Mouse (Mus musculus) inflammation-experienced regulatory T-cells, adult 6 months (primary cell): ENCODE measurements around the gene Hipk4. TPM values are rescaled to one million over a fixed set of nuclear protein-coding genes. Genes with fewer than 3 reads are reported as not detected.
A peak's percentile ranks its signal among the peaks of the same experiment; 100 is the strongest.

Experiments used
- ATAC-seq: one replicate; pipeline ENCODE4 v1.8.0; 2017
- polyA plus RNA-seq, 3 experiments: library from polyadenylated mRNA; unstranded; fragments of 100-300 nt; shearing (Covaris generic); gene quantifications; one replicate each; pipeline ENCODE4 v1.2.1; 2017

Hipk4 gene
- polyA plus RNA-seq, 3 experiments from 2014 or later: 0.20 to 0.33 (median 0.23) TPM

DNA sequence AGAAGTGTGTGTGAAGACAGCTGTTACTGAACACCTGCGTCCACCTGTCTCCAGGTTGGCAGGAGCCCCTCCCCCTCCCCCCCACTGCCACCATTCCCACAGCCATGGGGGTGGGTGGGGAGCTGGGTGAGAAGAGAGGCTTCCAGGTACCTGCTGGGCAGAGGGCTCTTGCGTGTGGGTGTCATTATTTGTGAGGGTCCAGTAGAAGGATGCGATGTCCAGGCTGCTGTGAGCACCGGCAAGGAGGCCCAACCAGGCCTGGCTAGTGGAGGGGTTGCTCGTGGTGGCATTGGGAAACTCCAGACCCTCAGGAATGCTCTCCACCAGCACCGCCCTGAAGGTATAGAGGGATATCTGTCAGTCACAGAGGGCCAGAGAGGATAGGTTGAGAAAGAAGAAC is 17.9 kb downstream of the Hipk4 start:
- ATAC-seq: no peak

DNA sequence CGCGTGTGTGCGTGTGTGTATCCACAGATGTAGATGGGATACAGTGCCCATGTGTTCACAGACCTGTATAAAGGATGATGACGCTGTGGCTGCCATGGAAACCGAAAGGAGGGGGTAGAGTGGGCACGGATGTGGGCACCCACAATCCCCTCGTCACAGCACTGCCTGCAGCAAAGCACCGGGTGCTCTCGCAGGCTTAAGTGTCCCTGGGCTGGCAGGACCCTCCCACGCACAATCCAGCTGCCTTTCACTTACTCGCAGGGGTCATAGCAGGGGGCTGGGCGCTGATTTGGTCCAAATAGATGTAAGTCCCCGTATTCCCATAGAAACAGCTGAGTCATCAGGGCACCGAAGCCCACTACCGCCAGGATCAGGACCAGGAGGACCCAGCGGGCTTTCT is 18.4 kb downstream of the Hipk4 start:
- peak; percentile 84 for ATAC-seq

DNA sequence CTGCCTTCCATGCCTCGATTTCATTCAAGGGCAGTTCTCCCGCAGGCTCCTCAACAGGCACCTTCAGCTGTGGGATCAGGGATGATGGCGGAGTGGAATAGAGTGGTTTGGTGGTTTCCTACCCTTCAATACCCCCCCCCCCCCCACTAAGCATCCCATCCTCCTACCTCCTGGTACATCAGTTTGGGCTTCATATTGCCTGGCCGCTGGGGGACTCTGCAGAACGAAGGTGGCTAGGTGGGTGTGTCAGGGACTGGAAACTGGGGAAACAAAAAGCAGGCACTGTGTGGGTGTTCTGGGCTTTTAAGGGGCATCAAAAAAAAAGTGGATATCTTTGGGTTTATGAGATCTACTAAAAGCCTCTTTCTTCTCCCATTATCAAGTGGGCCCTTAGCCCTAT is 18.9 kb downstream of the Hipk4 start:
- ATAC-seq: no peak

GRCm38 (mm10) chr7:27542392-27543033 is 19.4 kb downstream of the Hipk4 start:
- ATAC-seq: peak; percentile 43

GRCm38 (mm10) chr7:27543065-27543464 is 20.0 kb downstream of the Hipk4 start:
- ATAC-seq: no peak

DNA sequence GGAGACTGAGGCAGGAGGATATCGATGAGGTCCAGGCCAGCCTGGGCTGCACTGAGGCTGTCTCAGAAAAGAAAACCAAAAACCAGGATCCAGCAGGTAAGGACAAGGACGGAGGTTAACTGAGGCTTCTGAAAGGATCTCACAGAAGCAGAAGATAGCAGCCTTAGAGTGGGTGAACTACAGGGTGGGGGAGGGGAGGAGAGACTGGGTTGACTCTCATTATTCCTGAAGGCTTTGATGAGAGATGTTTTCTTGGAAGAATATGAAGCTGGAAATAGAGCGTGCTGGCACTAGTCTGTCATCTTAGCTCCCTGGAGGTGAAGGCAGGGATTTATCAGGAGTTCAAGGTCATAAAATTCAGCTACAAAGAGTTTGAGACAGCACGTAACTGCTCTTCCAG is 20.8 kb downstream of the Hipk4 start:
- no peak for ATAC-seq

DNA sequence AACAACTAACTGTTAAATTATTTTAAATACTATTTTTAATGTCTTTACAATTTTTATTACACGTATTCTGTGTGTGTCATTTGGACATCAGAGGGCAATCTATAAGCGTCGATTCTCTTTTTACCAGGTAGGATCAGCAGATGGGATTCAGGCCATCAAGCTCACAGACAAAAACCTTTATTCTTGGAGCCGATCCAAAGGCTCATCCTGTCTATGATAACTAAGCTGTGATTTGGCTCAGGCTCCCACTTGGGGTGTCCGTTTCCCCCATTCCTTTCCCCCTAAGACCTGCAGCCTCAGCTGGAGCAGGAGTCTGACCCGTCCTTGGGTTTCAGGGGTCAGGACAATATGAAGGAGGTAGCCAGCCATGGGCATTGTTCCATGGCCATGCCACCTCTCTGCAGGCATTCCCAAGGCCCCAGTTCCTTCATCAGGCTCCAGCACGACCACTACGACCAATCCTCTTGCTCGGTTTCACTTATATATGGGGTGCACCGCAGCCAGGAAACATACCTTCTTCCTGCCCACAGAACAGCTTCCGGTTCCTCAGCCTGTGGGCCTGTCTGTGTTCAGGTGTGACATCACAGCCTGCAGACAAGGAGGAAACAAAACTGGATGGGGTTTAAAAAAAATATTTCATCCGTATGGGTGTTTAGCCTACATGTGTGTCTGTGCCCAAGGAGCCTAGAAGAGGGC is 21.8 kb downstream of the Hipk4 start:
- peak; percentile 82 for ATAC-seq

- no peak for ATAC-seq
Observed at GRCm38 (mm10) chr7:27549597-27549996, 26.5 kb downstream of the Hipk4 start.

- no peak for ATAC-seq
Observed at GRCm38 (mm10) chr7:27552070-27552469, 29.0 kb downstream of the Hipk4 start.

- ATAC-seq: peak; percentile 100
Observed at GRCm38 (mm10) chr7:27552931-27553513, 30.0 kb downstream of the Hipk4 start, which contains the start of the genes Pld3 and 2310022A10Rik. TSS of gene Pld3 (minus strand) at chr7:27553218. TSS of gene 2310022A10Rik (plus strand) at chr7:27553233.

- ATAC-seq: no peak
Observed at GRCm38 (mm10) chr7:27560291-27560887, 37.3 kb downstream of the Hipk4 start.

GRCm38 (mm10) chr7:27560978-27561377 is 37.9 kb downstream of the Hipk4 start:
- ATAC-seq: no peak

DNA sequence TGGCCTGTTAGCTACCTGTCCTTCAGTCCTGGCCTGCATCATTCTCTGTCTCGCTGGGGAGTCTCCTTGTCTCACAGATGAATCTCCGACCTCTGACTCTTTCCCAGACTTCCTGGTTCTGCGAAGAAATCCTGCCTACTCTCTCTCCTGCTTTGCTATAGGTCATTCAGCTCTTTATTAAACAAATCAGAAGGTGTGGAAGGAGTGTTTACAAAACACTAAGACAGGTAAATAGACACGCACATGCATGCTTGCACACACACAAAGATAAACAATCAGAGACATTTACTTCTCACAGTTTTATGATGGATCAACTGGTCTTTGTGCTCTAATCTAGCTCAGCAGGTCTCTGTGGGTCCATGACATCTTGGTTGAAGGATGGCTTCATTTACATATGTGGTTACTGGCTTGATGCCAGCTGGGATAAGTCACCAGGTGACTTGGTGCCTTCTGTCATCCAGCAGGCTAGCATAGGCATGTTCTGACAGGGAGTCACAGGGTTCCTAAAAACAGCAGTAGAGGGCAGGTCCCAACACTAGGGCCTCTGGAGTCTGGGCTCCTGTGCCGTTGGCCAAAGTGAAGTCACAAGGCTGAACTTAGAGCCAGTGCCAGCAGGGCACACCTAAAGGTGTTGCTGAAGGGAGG is 46.6 kb downstream of the Hipk4 start:
- ATAC-seq: no peak

DNA sequence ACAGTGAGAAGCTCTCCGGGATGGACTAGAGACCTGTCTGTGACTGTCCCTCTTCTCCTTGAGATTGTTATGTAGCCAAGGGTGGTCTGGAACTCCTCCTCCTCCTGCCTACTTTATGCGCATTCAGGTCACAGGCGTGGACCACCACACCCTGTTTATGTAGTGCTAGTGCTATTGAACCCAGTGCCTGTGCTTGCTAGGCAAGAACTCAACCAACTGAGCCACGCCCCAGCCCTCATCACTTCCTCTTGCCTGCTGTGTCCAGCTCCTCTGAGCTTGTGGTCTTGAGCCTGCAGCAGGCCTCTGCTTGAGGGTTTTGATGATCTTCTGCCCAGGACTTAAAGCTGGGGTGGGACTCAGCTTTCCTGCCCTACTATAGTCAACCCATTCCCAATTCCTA is 49.1 kb downstream of the Hipk4 start:
- no peak for ATAC-seq

- no peak for ATAC-seq
Observed at GRCm38 (mm10) chr7:27574124-27574880, 51.2 kb downstream of the Hipk4 start.

DNA sequence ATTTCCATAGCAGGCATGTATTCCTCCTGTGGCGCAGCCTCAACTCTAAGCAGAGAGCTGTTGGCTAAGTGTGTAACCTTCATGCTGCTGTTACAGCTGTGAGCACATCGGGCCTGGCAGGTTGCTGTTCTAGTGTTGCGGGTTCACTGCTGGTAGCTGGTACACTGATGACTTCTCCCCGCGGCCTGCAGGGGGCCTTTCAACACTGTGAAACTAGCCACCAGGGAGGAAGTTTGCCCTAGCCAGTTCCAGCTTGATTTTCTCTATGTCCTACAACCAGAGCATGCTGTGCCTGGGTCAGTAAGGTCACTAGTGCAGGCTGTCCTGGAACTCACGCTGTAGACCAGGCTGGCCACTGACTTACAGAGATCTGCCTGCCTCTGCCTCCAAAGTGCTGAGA is 53.8 kb downstream of the Hipk4 start:
- peak; percentile 61 for ATAC-seq

DNA sequence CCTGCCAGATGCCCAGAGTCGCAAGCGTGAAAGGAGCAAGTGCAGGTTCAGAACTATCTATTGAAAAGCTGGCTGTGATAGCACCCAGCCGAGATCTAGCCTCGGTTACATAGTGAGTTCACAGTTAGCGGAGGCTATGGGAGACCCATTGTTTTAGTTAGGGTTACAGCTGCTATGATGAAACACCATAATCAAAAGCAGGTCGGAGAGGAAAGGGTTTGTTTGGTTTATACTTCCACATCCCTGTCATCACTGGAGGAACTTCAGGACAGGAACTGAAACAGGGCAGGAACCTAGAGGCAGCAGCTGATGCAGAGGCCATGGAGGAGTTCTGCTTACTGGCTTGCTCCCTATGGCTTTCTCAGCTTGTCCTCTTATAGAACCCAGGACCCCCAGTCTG is 54.5 kb downstream of the Hipk4 start:
- ATAC-seq: no peak

- ATAC-seq: no peak
Observed at GRCm38 (mm10) chr7:27578465-27578864, 55.4 kb downstream of the Hipk4 start.

DNA sequence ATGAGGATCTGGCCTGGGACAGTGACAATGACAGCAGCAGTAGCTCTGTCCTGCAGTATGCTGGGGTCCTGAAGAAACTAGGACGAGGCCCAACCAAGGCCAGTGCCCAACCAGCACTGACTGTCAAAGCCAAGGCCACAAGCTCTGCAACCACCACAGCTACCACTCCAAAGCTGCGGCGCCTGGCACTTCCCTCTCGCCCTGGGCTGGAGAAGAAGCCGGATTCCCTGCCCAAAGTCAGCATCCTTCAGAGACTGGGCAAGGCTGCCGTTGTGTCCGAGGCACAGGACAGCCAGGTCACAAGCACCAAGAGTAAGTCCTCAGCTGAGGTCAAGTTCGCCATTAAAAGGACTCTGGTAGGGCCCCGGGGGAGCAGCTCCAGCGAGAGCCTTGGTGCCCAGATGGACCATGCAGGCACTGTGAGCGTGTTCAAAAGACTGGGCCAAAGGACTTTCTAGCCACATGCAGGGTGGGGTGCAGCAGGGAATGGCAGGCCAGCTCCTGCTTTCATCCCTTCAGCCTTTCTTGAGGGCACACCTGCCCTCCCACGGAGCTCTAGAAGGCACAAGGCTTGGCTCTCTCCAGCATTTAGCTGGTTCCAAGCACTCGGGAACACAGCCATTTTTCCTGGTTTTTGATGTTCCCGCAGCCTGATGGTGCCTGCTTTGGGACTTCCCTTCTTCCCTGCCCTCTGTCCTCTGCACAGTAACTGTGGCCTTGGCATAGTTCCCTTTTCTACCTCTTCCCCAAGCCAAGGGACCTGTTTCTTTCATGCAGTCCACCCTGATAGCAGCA is 57.5 kb downstream of the Hipk4 start:
- no peak for ATAC-seq
